Mouse (Mus musculus): ENCODE measurements around the gene Tmem156.
"Not testable (repeated sequence)": the region's sequence is repeated elsewhere in the genome, so short reads cannot be mapped to it uniquely, and the experiment has no call there.

The Tmem156 gene

DNA sequence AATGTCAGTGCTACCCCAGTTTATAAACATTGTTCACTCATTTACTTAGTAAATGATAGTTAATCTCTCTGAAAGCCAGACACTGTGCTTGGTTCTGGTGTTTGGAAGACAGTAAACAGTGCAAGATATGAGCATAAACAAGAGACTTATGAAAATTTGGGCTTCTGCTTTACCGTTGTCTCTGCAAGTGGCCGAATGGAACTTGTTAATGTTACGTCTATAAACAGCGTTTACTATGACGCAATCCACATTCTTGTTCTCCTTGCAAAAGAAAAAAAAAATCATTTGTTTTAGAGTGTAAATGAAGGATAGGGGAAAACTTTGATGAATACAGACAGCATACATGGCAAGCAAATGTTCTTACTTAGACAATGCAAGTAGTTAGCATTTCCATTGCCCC, at the start of gene Tmem156:
TSS of gene Tmem156 (minus strand) at position 212 of the 400 bp plus-strand sequence.
- in situ Hi-C loops (cut with MboI; ENCODE audit: low pct_unique_long_range_greater_than_20kb in 1 of 2, low sequenced_read_pairs in 2 of 2, unreplicated experiment in 1 of 2) = no loop called here

DNA sequence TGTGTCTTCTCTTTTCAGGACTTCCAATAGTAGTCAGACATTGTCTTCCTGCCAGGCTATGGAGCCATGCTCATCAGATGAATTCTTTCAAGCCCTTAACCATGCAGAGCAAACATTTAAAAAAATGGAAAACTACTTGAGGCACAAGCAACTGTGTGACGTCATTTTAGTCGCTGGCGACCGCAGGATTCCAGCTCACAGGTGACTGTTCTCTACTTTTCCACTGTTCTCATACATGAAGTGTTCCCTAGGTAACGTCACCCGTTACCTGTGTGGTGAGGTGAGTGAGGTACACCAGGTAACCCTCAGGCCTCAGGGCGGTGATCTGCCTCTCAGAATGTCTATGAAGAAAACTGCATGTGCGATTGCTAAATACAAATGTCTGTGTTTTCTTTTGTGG, 49.3 kb upstream of the Tmem156 start:
- in situ Hi-C loops (cut with MboI; ENCODE audit: low pct_unique_long_range_greater_than_20kb in 1 of 2, low sequenced_read_pairs in 2 of 2, unreplicated experiment in 1 of 2) = no loop called here

GRCm38 (mm10) chr5:65137073-65137472, 45.1 kb upstream of the Tmem156 start:
- in situ Hi-C loops (cut with MboI; ENCODE audit: low pct_unique_long_range_greater_than_20kb in 1 of 2, low sequenced_read_pairs in 2 of 2, unreplicated experiment in 1 of 2) = no loop called here

- in situ Hi-C loops (cut with MboI; ENCODE audit: low pct_unique_long_range_greater_than_20kb in 1 of 2, low sequenced_read_pairs in 2 of 2, unreplicated experiment in 1 of 2) = no loop called here
Observed at GRCm38 (mm10) chr5:65136159-65136558, 44.2 kb upstream of the Tmem156 start.

GRCm38 (mm10) chr5:65131211-65131879, 39.4 kb upstream of the Tmem156 start:
- in situ Hi-C loops (cut with MboI; ENCODE audit: low pct_unique_long_range_greater_than_20kb in 1 of 2, low sequenced_read_pairs in 2 of 2, unreplicated experiment in 1 of 2) = no loop called here

GRCm38 (mm10) chr5:65130528-65131210, 38.7 kb upstream of the Tmem156 start:
- in situ Hi-C loops (cut with MboI; ENCODE audit: low pct_unique_long_range_greater_than_20kb in 1 of 2, low sequenced_read_pairs in 2 of 2, unreplicated experiment in 1 of 2) = no loop called here

DNA sequence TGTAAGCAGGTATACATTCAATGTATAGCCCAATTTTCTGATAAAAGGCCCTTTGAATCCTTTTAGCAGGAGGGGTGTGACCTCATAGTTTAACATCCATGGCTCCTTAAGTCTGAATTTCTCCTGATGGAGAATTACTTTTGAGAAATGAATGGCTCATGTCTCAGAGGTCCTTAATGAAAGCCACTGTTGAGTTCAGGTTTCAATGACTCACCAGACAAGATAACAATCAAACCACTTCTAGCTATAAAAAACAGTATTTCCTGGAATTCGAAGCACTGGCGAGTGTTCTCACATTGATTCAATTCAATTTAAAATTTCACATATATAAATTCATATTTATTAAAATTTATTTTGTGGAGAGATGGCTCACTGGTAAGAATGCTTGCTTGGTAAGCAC, 36.5 kb upstream of the Tmem156 start:
- in situ Hi-C loops (cut with MboI; ENCODE audit: low pct_unique_long_range_greater_than_20kb in 1 of 2, low sequenced_read_pairs in 2 of 2, unreplicated experiment in 1 of 2) = no loop called here

GRCm38 (mm10) chr5:65126137-65126536, 34.2 kb upstream of the Tmem156 start:
- in situ Hi-C loops (cut with MboI; ENCODE audit: low pct_unique_long_range_greater_than_20kb in 1 of 2, low sequenced_read_pairs in 2 of 2, unreplicated experiment in 1 of 2) = no loop called here

- in situ Hi-C loops (cut with MboI; ENCODE audit: low pct_unique_long_range_greater_than_20kb in 1 of 2, low sequenced_read_pairs in 2 of 2, unreplicated experiment in 1 of 2) = no loop called here
Observed at GRCm38 (mm10) chr5:65122616-65123015, 30.7 kb upstream of the Tmem156 start.

DNA sequence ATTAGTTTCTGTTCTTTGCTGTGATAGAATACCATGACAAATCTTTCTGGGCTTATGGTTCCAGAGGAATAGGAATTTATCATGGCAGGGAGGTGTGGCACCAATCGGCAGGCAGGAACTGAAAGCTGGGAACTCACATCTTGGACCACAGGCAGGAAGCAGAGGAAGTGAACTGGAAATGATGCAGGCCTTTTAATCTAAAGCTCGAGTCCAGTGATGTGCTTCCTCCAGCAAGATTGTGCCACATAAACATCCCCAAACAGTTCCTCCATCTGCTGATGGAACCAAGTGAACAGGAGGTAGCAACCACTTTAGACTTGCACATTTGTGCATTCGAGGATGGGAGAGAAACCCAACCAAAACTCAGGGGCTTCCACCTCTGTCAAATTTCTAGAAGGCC, 28.0 kb upstream of the Tmem156 start:
- in situ Hi-C loops (cut with MboI; ENCODE audit: low pct_unique_long_range_greater_than_20kb in 1 of 2, low sequenced_read_pairs in 2 of 2, unreplicated experiment in 1 of 2) = no loop called here

DNA sequence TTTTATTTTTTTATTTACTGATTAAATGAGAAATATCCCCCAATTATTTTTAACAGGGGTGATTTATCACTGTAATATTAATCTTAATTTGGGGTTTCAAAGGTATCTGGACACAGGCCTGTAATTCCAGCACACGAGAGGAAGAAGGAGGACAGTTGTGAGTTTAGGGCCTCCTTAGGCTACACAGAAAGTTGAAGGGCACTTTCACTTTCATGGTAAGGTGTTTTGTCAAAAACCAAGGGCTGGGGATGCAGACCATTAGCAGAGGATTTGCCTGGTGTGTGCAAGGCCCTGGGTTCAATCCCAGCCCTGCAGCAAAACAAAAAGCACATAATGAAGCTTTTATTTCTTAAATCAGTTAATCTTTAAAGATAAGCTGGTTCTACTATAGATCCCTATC, 27.6 kb upstream of the Tmem156 start:
- in situ Hi-C loops (cut with MboI; ENCODE audit: low pct_unique_long_range_greater_than_20kb in 1 of 2, low sequenced_read_pairs in 2 of 2, unreplicated experiment in 1 of 2) = no loop called here

DNA sequence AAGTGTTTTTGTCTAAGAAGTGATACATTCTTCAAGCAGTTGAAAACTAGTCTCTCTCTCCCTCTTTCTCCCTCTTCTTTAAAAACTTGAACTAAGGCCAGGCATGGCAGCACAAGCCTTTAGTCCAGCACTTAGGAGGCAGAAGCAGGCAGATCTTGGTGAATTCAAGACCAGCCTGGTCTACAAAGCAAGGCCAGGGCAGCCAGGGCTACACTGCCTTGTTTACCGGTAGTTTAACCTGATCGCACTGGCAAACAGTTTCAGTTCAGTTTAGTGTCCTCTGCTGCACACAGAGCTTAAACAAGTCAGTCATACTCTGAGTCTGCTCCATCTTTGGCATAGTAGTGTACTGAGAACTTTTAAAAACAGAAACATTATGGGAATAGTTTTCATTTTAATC, 24.9 kb upstream of the Tmem156 start:
- in situ Hi-C loops (cut with MboI; ENCODE audit: low pct_unique_long_range_greater_than_20kb in 1 of 2, low sequenced_read_pairs in 2 of 2, unreplicated experiment in 1 of 2) = no loop called here

- in situ Hi-C loops (cut with MboI; ENCODE audit: low pct_unique_long_range_greater_than_20kb in 1 of 2, low sequenced_read_pairs in 2 of 2, unreplicated experiment in 1 of 2) = no loop called here
Observed at GRCm38 (mm10) chr5:65113323-65113722, 21.4 kb upstream of the Tmem156 start.

DNA sequence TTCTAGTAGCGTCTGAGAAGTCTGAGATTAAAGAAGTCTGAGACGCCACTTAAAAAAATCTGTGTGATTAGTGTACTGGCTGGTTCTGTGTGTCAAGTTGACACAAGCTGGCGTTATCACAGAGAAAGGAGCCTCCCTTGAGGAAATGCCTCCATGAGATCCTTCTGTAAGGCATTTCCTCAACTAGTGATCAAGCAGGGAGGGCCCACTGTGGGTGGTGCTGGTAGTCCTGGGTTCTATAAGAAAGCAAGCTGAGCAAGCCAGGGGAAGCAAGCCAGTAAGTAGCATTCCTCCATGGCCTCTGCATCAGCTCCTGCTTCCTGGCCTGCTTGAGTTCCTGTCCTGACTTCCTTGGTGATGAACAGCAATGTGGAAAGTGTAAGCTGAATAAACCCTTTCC, 20.3 kb upstream of the Tmem156 start:
- in situ Hi-C loops (cut with MboI; ENCODE audit: low pct_unique_long_range_greater_than_20kb in 1 of 2, low sequenced_read_pairs in 2 of 2, unreplicated experiment in 1 of 2) = not testable (repeated sequence)

DNA sequence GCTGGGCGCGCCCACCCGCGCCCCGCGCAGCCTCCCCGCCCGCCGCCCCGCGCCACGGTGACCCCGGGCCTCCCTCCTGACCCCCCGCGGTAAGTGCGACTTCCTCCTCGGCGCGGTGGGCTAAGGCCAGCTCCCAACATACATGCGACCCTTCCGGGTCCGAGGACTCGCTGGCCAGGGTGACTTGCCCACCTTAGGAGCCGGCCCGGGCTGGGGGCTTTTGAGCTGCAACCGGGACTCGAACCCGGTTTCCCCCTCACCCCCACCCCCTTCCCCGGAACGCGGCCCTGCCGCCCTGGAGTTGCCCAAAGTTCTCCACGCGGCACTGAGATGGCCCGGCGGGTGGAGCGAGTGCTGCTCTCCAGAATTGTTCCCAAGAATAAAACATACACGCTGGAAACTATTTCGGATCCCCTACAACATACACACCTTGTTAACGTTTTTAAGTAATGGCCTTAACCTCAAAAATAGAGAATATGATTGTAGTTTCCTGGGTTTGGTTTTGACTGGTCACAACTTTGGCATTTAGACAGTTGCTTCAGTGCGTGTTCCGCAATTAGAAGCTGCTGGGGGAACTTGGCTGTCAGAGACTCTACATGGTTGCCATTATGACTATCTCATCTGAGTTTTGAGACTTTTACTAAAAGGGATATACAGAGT, 16.0 kb upstream of the Tmem156 start:
- in situ Hi-C loops (cut with MboI; ENCODE audit: low pct_unique_long_range_greater_than_20kb in 1 of 2, low sequenced_read_pairs in 2 of 2, unreplicated experiment in 1 of 2) = no loop called here

DNA sequence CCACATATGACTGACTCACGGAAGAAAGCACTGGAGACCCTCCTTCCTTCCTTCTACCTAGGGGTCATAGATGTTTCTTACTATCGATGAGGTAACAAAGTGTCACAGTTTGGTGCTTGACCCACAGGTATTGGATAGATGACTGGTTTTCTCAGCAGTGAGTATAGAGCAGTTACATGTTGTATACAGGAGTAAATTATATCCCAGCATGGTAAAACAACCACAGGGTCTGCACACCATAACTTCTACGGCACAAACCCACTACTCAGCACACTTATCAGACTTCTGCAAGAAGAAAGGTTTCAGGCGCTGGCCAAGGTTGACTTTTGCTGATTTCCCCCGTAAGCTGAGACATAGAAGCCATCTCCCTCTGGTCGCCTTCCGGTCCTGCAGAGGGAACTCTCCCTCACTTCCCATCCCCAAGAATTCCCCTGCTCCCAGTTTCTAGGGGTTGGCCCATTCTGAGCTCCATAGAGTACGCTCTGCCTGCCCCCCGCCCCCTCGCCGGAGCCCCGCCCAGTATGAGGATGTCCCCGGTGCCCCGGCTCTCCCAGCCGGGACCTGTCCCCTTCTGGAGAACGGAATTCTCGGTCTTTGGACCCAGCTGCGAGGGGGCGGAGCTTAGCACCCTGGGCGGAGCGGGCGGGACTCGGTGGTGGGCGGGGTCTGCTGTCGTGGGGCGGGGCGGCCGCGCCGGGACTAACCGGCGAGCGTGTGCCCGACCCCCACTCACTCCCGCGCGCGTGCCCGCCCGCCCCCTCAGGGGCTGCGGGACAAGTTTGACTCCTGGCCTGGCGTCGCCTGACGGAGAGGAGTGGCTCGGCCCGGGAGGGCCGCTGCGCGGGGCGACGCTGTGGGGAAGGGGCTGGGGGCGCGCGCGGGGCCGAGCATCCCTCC, 15.2 kb upstream of the Tmem156 start, which contains the start of gene Klhl5:
TSS of gene Klhl5 (plus strand) at position 664 of the 897 bp plus-strand sequence.
- in situ Hi-C loops (cut with MboI; ENCODE audit: low pct_unique_long_range_greater_than_20kb in 1 of 2, low sequenced_read_pairs in 2 of 2, unreplicated experiment in 1 of 2) = no loop called here

- in situ Hi-C loops (cut with MboI; ENCODE audit: low pct_unique_long_range_greater_than_20kb in 1 of 2, low sequenced_read_pairs in 2 of 2, unreplicated experiment in 1 of 2) = no loop called here
Observed at GRCm38 (mm10) chr5:65102641-65103042, 10.7 kb upstream of the Tmem156 start.

DNA sequence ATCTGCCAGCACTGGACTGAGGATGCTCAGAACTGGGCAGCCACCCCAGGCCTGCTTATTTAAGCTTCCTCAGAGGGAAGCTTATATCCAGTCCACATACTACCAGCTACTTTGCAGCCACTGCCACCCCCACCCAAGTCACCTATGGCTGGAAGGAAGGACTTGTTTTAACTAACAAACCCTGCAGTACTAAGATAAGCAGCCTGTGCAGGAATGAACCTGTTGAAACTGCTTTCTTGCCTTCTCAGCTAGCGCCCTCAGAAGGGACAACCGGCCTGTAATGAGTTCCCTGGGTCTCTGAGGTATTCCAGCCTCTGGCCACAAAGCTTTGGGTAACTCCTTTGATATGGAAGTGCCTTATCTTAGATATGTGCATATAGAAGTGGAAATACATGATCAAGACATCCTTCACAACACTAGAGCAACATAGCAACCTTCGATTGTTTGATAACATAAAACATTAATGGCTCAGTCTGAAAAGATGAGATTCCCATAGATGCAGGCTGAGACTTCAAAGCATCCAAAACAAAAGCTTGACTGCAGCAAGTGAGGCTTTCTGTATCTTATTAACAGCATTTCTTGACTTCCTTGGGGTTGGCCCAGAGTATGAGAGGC, 10.2 kb upstream of the Tmem156 start:
- in situ Hi-C loops (cut with MboI; ENCODE audit: low pct_unique_long_range_greater_than_20kb in 1 of 2, low sequenced_read_pairs in 2 of 2, unreplicated experiment in 1 of 2) = no loop called here
